23 mouse cellular contexts compared by ENCODE assay signal in the genomic region with DNA sequence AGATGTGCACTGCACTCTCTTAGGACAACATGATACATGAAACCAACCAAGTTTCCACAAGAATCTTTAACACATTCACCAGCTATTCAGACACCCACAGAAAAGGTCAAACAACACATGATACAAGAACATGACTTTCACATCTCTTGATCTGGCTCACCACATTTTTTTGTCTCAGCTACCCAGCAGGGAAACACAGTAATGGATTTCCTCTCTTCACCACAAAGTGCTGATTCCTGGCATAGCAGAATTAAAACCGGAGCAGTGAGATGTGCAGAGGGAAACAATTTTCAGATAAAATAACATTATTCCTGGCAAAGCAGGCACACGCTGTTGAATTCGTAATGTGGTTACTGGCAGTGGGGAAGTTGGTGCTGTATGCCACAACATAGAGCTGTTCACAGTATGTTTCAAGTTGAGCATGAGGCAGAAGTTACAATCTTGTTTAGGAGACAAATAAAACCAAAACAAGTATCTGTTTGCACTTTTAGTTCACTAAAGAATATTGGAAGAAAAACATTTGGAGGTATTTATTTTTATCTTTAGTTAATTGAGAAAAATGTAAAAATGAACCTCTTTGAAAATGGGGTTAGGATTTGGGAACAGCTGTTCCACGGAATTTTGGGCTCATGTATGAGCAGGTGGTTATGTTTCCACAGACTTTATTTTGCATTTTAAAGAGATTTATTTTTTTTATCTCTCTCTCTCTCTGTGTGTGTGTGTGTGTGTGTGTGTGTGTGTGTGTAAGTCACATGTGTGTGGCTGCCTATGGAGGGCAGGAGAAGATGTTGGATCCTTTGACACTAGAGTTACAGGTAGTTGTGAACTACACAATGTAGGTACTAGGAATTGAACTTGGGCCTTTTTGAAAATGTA.
DNase-seq lines count a peak whose midpoint lies in the region; ATAC-seq and TF ChIP-seq lines count a peak whose summit lies in the region.
"Had no signal": no experiment of that assay in that cellular context is flagged by ENCODE, and none has a peak within 500 bp of the region (broad histone marks: within the 10 kb centered on the region; RNA-seq: fewer than 3 reads in every experiment).

No protein-coding gene starts in this region.

- H3K27me3 ChIP-seq in stomach, postnatal 0 days (ENCODE audit: control insufficient read depth, insufficient read depth, low read length), result no peaks in the 10 kb centered on the region
- H3K27me3 ChIP-seq: heart, embryonic 13.5 days; limb, embryonic 15.5 days; neural tube, embryonic 15.5 days; stomach, embryonic 15.5 days had no signal

- peak; percentile 69 for ATAC-seq in frontal cortex, adult (ENCODE audit: low TSS enrichment)
- peak; percentile 68 to 69 for ATAC-seq in hematopoietic stem cell, adult 5-6 weeks (replicated peaks in 1 of 2; ENCODE audit: insufficient read depth in 1 of 2, low FRiP score in 2 of 2, low TSS enrichment in 1 of 2, low read depth in 1 of 2, poor library complexity in 2 of 2, severe bottlenecking in 2 of 2)
- ATAC-seq in stomach, postnatal 0 days (ENCODE audit: low FRiP score, low TSS enrichment), result no peak
- ATAC-seq: hindbrain, postnatal 0 days; liver, postnatal 0 days had no signal

- H3K9ac ChIP-seq in stomach, postnatal 0 days (ENCODE audit: low read length), result no peak overlapping the region
- H3K9ac ChIP-seq: heart, embryonic 13.5 days; limb, embryonic 15.5 days; liver, postnatal 0 days; neural tube, embryonic 15.5 days; stomach, embryonic 15.5 days had no signal

- no peaks in the 10 kb centered on the region for H3K9me3 ChIP-seq in stomach, postnatal 0 days (ENCODE audit: control insufficient read depth, low read length)
- H3K9me3 ChIP-seq: limb, embryonic 15.5 days; stomach, embryonic 15.5 days had no signal

- no peak overlapping the region for H3K4me3 ChIP-seq in stomach, postnatal 0 days (ENCODE audit: low read depth, low read length)
- H3K4me3 ChIP-seq: heart, embryonic 13.5 days; limb, embryonic 15.5 days; neural tube, embryonic 15.5 days; stomach, embryonic 15.5 days had no signal

- H3K36me3 ChIP-seq in stomach, postnatal 0 days (ENCODE audit: control insufficient read depth, insufficient read depth, low read length), result no peaks in the 10 kb centered on the region
- H3K36me3 ChIP-seq: heart, embryonic 13.5 days; limb, embryonic 15.5 days; neural tube, embryonic 15.5 days; stomach, embryonic 15.5 days had no signal

- no peak overlapping the region for H3K4me2 ChIP-seq in stomach, postnatal 0 days (replicated peaks; ENCODE audit: low read depth)
- H3K4me2 ChIP-seq: heart, embryonic 13.5 days; limb, embryonic 15.5 days; midbrain, embryonic 11.5 days; neural tube, embryonic 15.5 days; stomach, embryonic 15.5 days had no signal

- no peak for DNase-seq in frontal cortex, postnatal 14 days (ENCODE audit: low spot score in 2 of 2)
- peak; percentile 7 for DNase-seq in right cerebral cortex, postnatal 25 days
- DNase-seq in right cerebral cortex, postnatal 14 days, result no peak
- DNase-seq in telencephalon, adult 2 months (ENCODE audit: low read depth, low spot score), result peak; percentile 19
- DNase-seq in stomach, postnatal 0 days (ENCODE audit: low spot score), result no peak
- no peak for DNase-seq in spleen, adult 12 weeks (ENCODE audit: low spot score)
- DNase-seq: adrenal gland, postnatal 36 days; cerebellum, adult 9-10 months; heart, postnatal 36 days; kidney, adult 2 months; kidney, postnatal 25 days; liver, postnatal 0 days; lung, postnatal 14 days; retina, postnatal 1 day; thymus, postnatal 14 days had no signal

- no peak for TF ChIP-seq EP300 in stomach, postnatal 0 days (optimal IDR thresholded peaks at IDR 0.05)

- no peaks in the 10 kb centered on the region for H3K4me1 ChIP-seq in stomach, postnatal 0 days (replicated peaks; ENCODE audit: control insufficient read depth, insufficient read depth)
- H3K4me1 ChIP-seq: heart, embryonic 13.5 days; limb, embryonic 15.5 days; neural tube, embryonic 15.5 days; stomach, embryonic 15.5 days had no signal

- H3K27ac ChIP-seq in stomach, postnatal 0 days (replicated peaks), result no peak overlapping the region
- H3K27ac ChIP-seq: heart, embryonic 13.5 days; hindbrain, postnatal 0 days; limb, embryonic 15.5 days; neural tube, embryonic 15.5 days; stomach, embryonic 15.5 days had no signal

- no peak for TF ChIP-seq CTCF in stomach, postnatal 0 days (IDR thresholded peaks at IDR 0.05; ENCODE audit: low read depth)

- 77% methylated on average over 4 of the region's 4 CpGs for WGBS in stomach, postnatal 0 days

Comparison
In these comparisons a context has a peak if more than half of its experiments do, and no peak if none do; other contexts are left out.
1. DNase-seq: peak in right cerebral cortex, postnatal 25 days (single experiment) and telencephalon, adult 2 months (single experiment); none in frontal cortex, postnatal 14 days (0 of 2), right cerebral cortex, postnatal 14 days (single experiment), stomach, postnatal 0 days (single experiment) and spleen, adult 12 weeks (single experiment).